Mouse (Mus musculus) T-helper 17 cell (primary cell): Measurements from ENCODE around the gene Clint1.

Experiments
- in situ Hi-C, 2 experiments: fragments of 300-600 bp; cut with MboI, MseI; formaldehyde crosslinking; loops; 1 replicate in 1 of 2; 2 replicates in 1 of 2; pipeline ENCODE4 v1.15.1; 2025; ENCODE audit warnings: high pct_unique_total_duplicates in 2 of 2

The Clint1 gene

GRCm38 (mm10) chr11:45925436-45925835 is 73.6 kb downstream of the Clint1 start:
- in situ Hi-C loops: no loop called here

- in situ Hi-C loops: no loop called here
Observed at GRCm38 (mm10) chr11:45926640-45927082, 74.8 kb downstream of the Clint1 start.

GRCm38 (mm10) chr11:45927456-45927855 is 75.6 kb downstream of the Clint1 start:
- in situ Hi-C loops: no loop called here

- in situ Hi-C loops: no loop called here
Observed at GRCm38 (mm10) chr11:45929541-45929940, 77.7 kb downstream of the Clint1 start.

GRCm38 (mm10) chr11:45932771-45933170 is 80.9 kb downstream of the Clint1 start:
- in situ Hi-C loops: no loop called here

GRCm38 (mm10) chr11:45937478-45937877 is 85.6 kb downstream of the Clint1 start:
- in situ Hi-C loops: no loop called here

- in situ Hi-C loops: no loop called here
Observed at GRCm38 (mm10) chr11:45938917-45939316, 87.1 kb downstream of the Clint1 start.

GRCm38 (mm10) chr11:45942281-45942680 is 90.4 kb downstream of the Clint1 start:
- in situ Hi-C loops: no loop called here

- in situ Hi-C loops: no loop called here
Observed at GRCm38 (mm10) chr11:45943108-45943705, 91.4 kb downstream of the Clint1 start.

- in situ Hi-C loops: no loop called here
Observed at GRCm38 (mm10) chr11:45943891-45944642, 92.2 kb downstream of the Clint1 start.

- in situ Hi-C loops: no loop called here
Observed at GRCm38 (mm10) chr11:45944643-45945156, 92.8 kb downstream of the Clint1 start, which contains the start of gene Lsm11. TSS of gene Lsm11 (minus strand) at chr11:45944935.

- in situ Hi-C loops: no loop called here
Observed at GRCm38 (mm10) chr11:45946796-45947195, 94.9 kb downstream of the Clint1 start.

- in situ Hi-C loops: no loop called here
Observed at GRCm38 (mm10) chr11:45947491-45947890, 95.6 kb downstream of the Clint1 start.

- in situ Hi-C loops: loop anchor here in 1 of 2 experiments (10.0 kb wide), 1 partner anchor 510 kb away; no protein-coding TSS in a partner anchor
Observed at GRCm38 (mm10) chr11:45955127-45955627, 103.3 kb downstream of the Clint1 start, which contains the start of gene Thg1l. TSS of gene Thg1l (minus strand) at chr11:45955494.

- in situ Hi-C loops: loop anchor here in 1 of 2 experiments (10.0 kb wide), 1 partner anchor 505 kb away; no protein-coding TSS in a partner anchor
Observed at GRCm38 (mm10) chr11:45959598-45959997, 107.7 kb downstream of the Clint1 start.

- in situ Hi-C loops: no loop called here
Observed at GRCm38 (mm10) chr11:45960003-45960402, 108.2 kb downstream of the Clint1 start.
